In genomic region chr1:120963477-120964178, GRCm38 (mm10) we compare ENCODE assay signal across 8 mouse cellular contexts.
DNase-seq lines count a peak whose midpoint lies in the region; ATAC-seq lines count a peak whose summit lies in the region.

No protein-coding gene starts in this region.

- no peaks in the 10 kb centered on the region for H3K9me3 ChIP-seq in heart, embryonic 15.5 days (replicated peaks)

- no peaks in the 10 kb centered on the region for H3K36me3 ChIP-seq in heart, embryonic 15.5 days

- DNase-seq in cerebellum, postnatal 10 days, result peak; percentile 24 to 30
- no peak for DNase-seq in cerebellum, adult 9-10 months
- DNase-seq in Muller cell, postnatal 12 days (ENCODE audit: inconsistent ontology term), result peak; percentile 17
- DNase-seq in mesoderm, embryonic 11.5 days (ENCODE audit: low read depth, low spot score), result peak; percentile 29
- DNase-seq in spleen, postnatal 14 days (ENCODE audit: low spot score in 2 of 2), result no peak
- DNase-seq in testis, postnatal 10 days (ENCODE audit: low spot score), result no peak
- no peak for DNase-seq in left cerebral cortex, adult 18-20 months (ENCODE audit: low spot score in 2 of 2)

- peak overlapping the region; percentile 20; the same call in 1 of the 2 replicates for H3K9ac ChIP-seq in heart, embryonic 15.5 days

- H3K27me3 ChIP-seq in heart, embryonic 15.5 days, result no peaks in the 10 kb centered on the region

- H3K4me1 ChIP-seq in heart, embryonic 15.5 days (replicated peaks), result no peaks in the 10 kb centered on the region

- no peak overlapping the region for H3K27ac ChIP-seq in heart, embryonic 15.5 days

- peak overlapping the region; percentile 39 for H3K4me3 ChIP-seq in heart, embryonic 15.5 days

- WGBS in heart, embryonic 15.5 days, result 28% methylated on average over 14 of the region's 14 CpGs

- ATAC-seq in heart, embryonic 15.5 days (replicated peaks; ENCODE audit: insufficient number of reproducible peaks, insufficient read depth, low FRiP score, low read depth), result no peak; the same call in 1 of the 2 replicates

- peak overlapping the region; percentile 60 for H3K4me2 ChIP-seq in heart, embryonic 15.5 days

Comparison
In these comparisons a context has a peak if more than half of its experiments do, and no peak if none do; other contexts are left out.
1. DNase-seq: peak in cerebellum, postnatal 10 days (2 of 2), Muller cell, postnatal 12 days (single experiment) and mesoderm, embryonic 11.5 days (single experiment); none in cerebellum, adult 9-10 months (single experiment), spleen, postnatal 14 days (0 of 2), testis, postnatal 10 days (single experiment) and left cerebral cortex, adult 18-20 months (0 of 2).